Comparison of ENCODE assay signal across 8 mouse cellular contexts in the genomic region with DNA sequence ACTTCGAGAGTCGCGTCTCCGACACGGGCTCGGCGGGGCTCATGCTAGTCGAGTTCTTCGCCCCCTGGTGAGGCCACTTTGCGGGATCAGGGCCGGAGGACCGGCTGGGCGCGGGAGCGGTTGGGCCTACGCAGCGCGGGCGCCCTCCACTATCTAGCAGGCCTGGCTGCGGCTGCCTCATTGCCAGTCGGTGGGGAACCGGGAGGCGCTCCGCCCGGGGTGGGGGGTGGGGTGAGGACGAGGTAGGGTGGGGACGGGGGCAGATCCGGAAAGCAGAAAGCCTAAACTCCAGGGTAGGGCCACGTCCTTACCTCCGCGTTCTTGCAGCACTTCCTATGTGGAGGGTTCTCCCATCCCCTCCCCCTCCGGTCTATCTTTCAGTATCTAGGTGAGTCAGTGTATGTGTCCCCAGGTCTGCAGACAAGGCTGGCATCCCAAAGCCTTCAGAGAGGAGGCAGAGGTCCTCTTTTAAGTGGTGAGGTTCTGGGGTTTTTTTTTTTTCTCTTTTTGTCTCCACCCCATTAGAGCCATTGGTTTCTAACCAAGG. TPM values are rescaled to one million over a fixed set of nuclear protein-coding genes. Genes with fewer than 3 reads are reported as not detected.
A peak's percentile ranks its signal among the peaks of the same experiment; 100 is the strongest.
DNase-seq lines count a peak whose midpoint lies in the region; ATAC-seq and TF ChIP-seq lines count a peak whose summit lies in the region.

No protein-coding gene starts in this region.

- under 1% methylated on average over 32 of the region's 32 CpGs for WGBS in spleen, adult 2 months
- WGBS in lung, embryonic 16.5 days: 0% methylated on average over 32 of the region's 32 CpGs

- peak overlapping the region; percentile 100 for H3K4me3 ChIP-seq in spleen, adult 2 months (ENCODE audit: extremely low read depth, insufficient read depth, insufficient read length)
- H3K4me3 ChIP-seq in lung, embryonic 16.5 days (ENCODE audit: low read length): peak overlapping the region; percentile 84

- peak; percentile 59 to 84 for DNase-seq in adrenal gland, adult (ENCODE audit: inconsistent age in 2 of 2, low spot score in 1 of 2)
- DNase-seq in adrenal gland, postnatal 25 days: no peak
- DNase-seq in spleen, adult 2 months (ENCODE audit: low read depth in 1 of 2, low spot score in 2 of 2): peak; percentile 7 to 38
- no peak for DNase-seq in spleen, postnatal 4 days (ENCODE audit: low spot score in 2 of 2)
- peak; percentile 25 for DNase-seq in skeletal muscle tissue, adult 2 months (ENCODE audit: low read depth, low spot score)

- H3K27me3 ChIP-seq in spleen, adult 2 months (ENCODE audit: control insufficient read depth, insufficient read depth, low read length): no peaks in the 10 kb centered on the region
- no peaks in the 10 kb centered on the region for H3K27me3 ChIP-seq in lung, embryonic 16.5 days (ENCODE audit: control insufficient read depth, insufficient read depth, low read depth, low read length)

- no peaks in the 10 kb centered on the region for H3K9me3 ChIP-seq in lung, embryonic 16.5 days (ENCODE audit: control insufficient read depth, low read length)

- H3K36me3 ChIP-seq in spleen, adult 2 months (ENCODE audit: control insufficient read depth, insufficient read depth, low read length): peaks cover 3% of the 10 kb centered on the region; the same call in 1 of the 2 replicates
- peaks cover 2% of the 10 kb centered on the region; the same call in 1 of the 2 replicates for H3K36me3 ChIP-seq in lung, embryonic 16.5 days (ENCODE audit: control insufficient read depth, insufficient read depth, low read length)

- H3K9ac ChIP-seq in lung, embryonic 16.5 days (ENCODE audit: low read length): peak overlapping the region; percentile 97

- peak; percentile 33; the same call in 1 of the 2 replicates for ATAC-seq in erythroblast, adult 5-6 weeks (replicated peaks; ENCODE audit: low FRiP score, poor library complexity, severe bottlenecking)
- peak; percentile 42 for ATAC-seq in inflammation-experienced regulatory T-cells, adult 6 months
- peak; percentile 51 for ATAC-seq in lung, embryonic 16.5 days (ENCODE audit: low read depth)

- no peak for TF ChIP-seq CTCF in spleen, adult 2 months (IDR thresholded peaks at IDR 0.05; ENCODE audit: extremely low read depth, insufficient read depth, insufficient read length, insufficient replicate concordance)

- peak overlapping the region; percentile 70 for H3K4me2 ChIP-seq in lung, embryonic 16.5 days (ENCODE audit: low read depth, low read length)

- peak overlapping the region; percentile 96 for H3K27ac ChIP-seq in spleen, adult 2 months (ENCODE audit: insufficient read depth, low read length)
- peak overlapping the region; percentile 96 for H3K27ac ChIP-seq in lung, embryonic 16.5 days (ENCODE audit: low read length)

- TF ChIP-seq POLR2A in spleen, adult 2 months (IDR thresholded peaks at IDR 0.05; ENCODE audit: low read depth, low read length): no peak

- no peaks in the 10 kb centered on the region; the same call in 1 of the 2 replicates for H3K4me1 ChIP-seq in spleen, adult 2 months (ENCODE audit: control insufficient read depth, insufficient read depth, insufficient read length)
- H3K4me1 ChIP-seq in lung, embryonic 16.5 days (replicated peaks; ENCODE audit: control insufficient read depth, insufficient read depth, low read length): peaks cover 19% of the 10 kb centered on the region

RNA-seq across cellular contexts. Expression of a gene that starts 0.6 kb away (rescaled TPM):
- 2.3 and 4.0 TPM in 2 replicates for total RNA-seq in adrenal gland, postnatal 25 days (2021)
- 0.89 and 0.97 TPM in 2 replicates for polyA plus RNA-seq in spleen, adult 2 months (2012; rRNA removed)
- 2.9 TPM in 1 of 2 replicates, not detected in the other for total RNA-seq in erythroblast, adult 5-6 weeks (2015; ENCODE audit: low replicate concordance)
- total RNA-seq in erythroblast, adult 5-6 weeks (2017; ENCODE audit: low replicate concordance): 2.2 TPM in 1 of 2 replicates, not detected in the other
- polyA plus RNA-seq in inflammation-experienced regulatory T-cells, adult 6 months (2017; shearing (Covaris generic)): 1 to 10 TPM; 2.4 to 6.2 (median 3.1) TPM
- 1.9 and 2.0 TPM in 2 replicates for polyA plus RNA-seq in lung, embryonic 16.5 days (2015; fragmentation: Nextera tagmentation; extraction: Ambion mirVana)

RNA-seq across cellular contexts. Expression of a gene that starts 0.6 kb away (rescaled TPM):
- total RNA-seq in adrenal gland, postnatal 25 days (2021): 377 and 379 TPM in 2 replicates
- 214 and 398 TPM in 2 replicates for polyA plus RNA-seq in spleen, adult 2 months (2012; rRNA removed)
- 80.1 and 87.8 TPM in 2 replicates for total RNA-seq in erythroblast, adult 5-6 weeks (2015; ENCODE audit: low replicate concordance)
- total RNA-seq in erythroblast, adult 5-6 weeks (2017; ENCODE audit: low replicate concordance): 66.2 and 70.2 TPM in 2 replicates
- 1,000 to 10,000 TPM in 2 of 3 experiments, 100 to 1,000 TPM in 1; 491 to 1,229 (median 1,150) TPM for polyA plus RNA-seq in inflammation-experienced regulatory T-cells, adult 6 months (2017; shearing (Covaris generic))
- 806 and 902 TPM in 2 replicates for polyA plus RNA-seq in lung, embryonic 16.5 days (2015; fragmentation: Nextera tagmentation; extraction: Ambion mirVana)

RNA-seq across cellular contexts. Expression of a gene that starts 27.2 kb away (rescaled TPM):
- not detected in 2 replicates for total RNA-seq in adrenal gland, postnatal 25 days (2021)
- polyA plus RNA-seq in spleen, adult 2 months (2012; rRNA removed): 0.05 and 0.07 TPM in 2 replicates
- not detected in 2 replicates for total RNA-seq in erythroblast, adult 5-6 weeks (2015; ENCODE audit: low replicate concordance)
- total RNA-seq in erythroblast, adult 5-6 weeks (2017; ENCODE audit: low replicate concordance): not detected in 2 replicates
- under 1 TPM; 0.18 to 0.63 (median 0.54) TPM for polyA plus RNA-seq in inflammation-experienced regulatory T-cells, adult 6 months (2017; shearing (Covaris generic))
- not detected in 2 replicates for polyA plus RNA-seq in lung, embryonic 16.5 days (2015; fragmentation: Nextera tagmentation; extraction: Ambion mirVana)

RNA-seq across cellular contexts. Expression of a gene that starts 29.9 kb away (rescaled TPM):
- 0.49 TPM in 1 of 2 replicates, not detected in the other for total RNA-seq in adrenal gland, postnatal 25 days (2021)
- polyA plus RNA-seq in spleen, adult 2 months (2012; rRNA removed): 22.8 and 26.6 TPM in 2 replicates
- not detected in 2 replicates for total RNA-seq in erythroblast, adult 5-6 weeks (2015; ENCODE audit: low replicate concordance)
- not detected in 2 replicates for total RNA-seq in erythroblast, adult 5-6 weeks (2017; ENCODE audit: low replicate concordance)
- polyA plus RNA-seq in inflammation-experienced regulatory T-cells, adult 6 months (2017; shearing (Covaris generic)): 1 to 10 TPM in 1 of 3 experiments, under 1 TPM in 2; 0.63 to 1.8 (median 0.65) TPM
- 8.0 and 11.1 TPM in 2 replicates for polyA plus RNA-seq in lung, embryonic 16.5 days (2015; fragmentation: Nextera tagmentation; extraction: Ambion mirVana)

RNA-seq across cellular contexts. Expression of a gene that starts 34.8 kb away (rescaled TPM):
- total RNA-seq in adrenal gland, postnatal 25 days (2021): 351 and 386 TPM in 2 replicates
- polyA plus RNA-seq in spleen, adult 2 months (2012; rRNA removed): 206 and 255 TPM in 2 replicates
- total RNA-seq in erythroblast, adult 5-6 weeks (2015; ENCODE audit: low replicate concordance): 50.9 and 58.1 TPM in 2 replicates
- total RNA-seq in erythroblast, adult 5-6 weeks (2017; ENCODE audit: low replicate concordance): 40.6 and 55.3 TPM in 2 replicates
- polyA plus RNA-seq in inflammation-experienced regulatory T-cells, adult 6 months (2017; shearing (Covaris generic)): 1,000 to 10,000 TPM in 1 of 3 experiments, 100 to 1,000 TPM in 2; 695 to 1,210 (median 882) TPM
- polyA plus RNA-seq in lung, embryonic 16.5 days (2015; fragmentation: Nextera tagmentation; extraction: Ambion mirVana): 430 and 509 TPM in 2 replicates

Comparison
In these comparisons a context has a peak if more than half of its experiments do, and no peak if none do; other contexts are left out.
1. DNase-seq: peak in adrenal gland, adult (2 of 2), spleen, adult 2 months (2 of 2) and skeletal muscle tissue, adult 2 months (single experiment); none in adrenal gland, postnatal 25 days (single experiment) and spleen, postnatal 4 days (0 of 2).
2. Peak in every context shown above with its lines, with median percentiles within 50 percentile points of each other: ATAC-seq.